Mouse (Mus musculus) bone marrow, adult 2 months (tissue): Measurements from ENCODE around the gene Nav2. TPM values are rescaled to one million over a fixed set of nuclear protein-coding genes. Genes with fewer than 3 reads are reported as not detected.

Experiments used
- H3K27ac ChIP-seq: fragments of 200-500 bp; 2 replicates; pipeline ENCODE4 v1.5.1; 2012; ENCODE audit warnings: low read depth, mild to moderate bottlenecking, control low read depth, inconsistent platforms, low read length; ENCODE audit not compliant: control insufficient read depth, poor library complexity, insufficient read depth
- H3K4me1 ChIP-seq: fragments of 200-500 bp; 2 replicates; pipeline ENCODE4 v1.6.1; 2011; ENCODE audit warnings: low read length; ENCODE audit not compliant: control insufficient read depth, insufficient read depth
- H3K4me3 ChIP-seq: fragments of 200-500 bp; replicated peaks from 2 replicates; pipeline ENCODE3; 2011; ENCODE audit warnings: mild to moderate bottlenecking, low read depth, low read length, control low read depth; ENCODE audit not compliant: control insufficient read depth
- CTCF ChIP-seq: fragments of 200-500 bp; IDR thresholded peaks from 2 replicates; pipeline ENCODE4 v1.5.1; 2011; ENCODE audit warnings: low read length, control low read depth; ENCODE audit not compliant: control insufficient read depth, insufficient read depth
- POLR2A ChIP-seq: fragments of 200-500 bp; IDR thresholded peaks from 2 replicates; pipeline ENCODE4 v1.6.1; 2011; ENCODE audit warnings: low read depth, mild to moderate bottlenecking, control low read depth, low read length, borderline replicate concordance; ENCODE audit not compliant: control insufficient read depth
- WGBS: fragments of 180-500 bp; shearing (Covaris S2); methylation state at CpG from one replicate; pipeline ENCODE4 v1.1.7; 2018; 5-methylcytosine and 5-hydroxymethylcytosine counted together
- polyA plus RNA-seq: library from polyadenylated mRNA; stranded (reverse); fragments of >200 nt; gene quantifications from 2 replicates; pipeline ENCODE4 v1.2.4, GENCODE M21; 2011; ENCODE audit warnings: low replicate concordance; ENCODE audit not compliant: missing spikeins, insufficient read depth, insufficient read length

Nav2 gene
- polyA plus RNA-seq: 6.9 and 8.5 TPM in 2 replicates

- Histone ChIP-seq H3K4me1 (peaks cover 6% of the 10 kb centered on the region; the same call in 1 of the 2 replicates), H3K27ac (peak within 1 kb of the TSS; percentile 82), H3K4me3 (peak within 1 kb of the TSS; percentile 18)
- WGBS: 6% methylated on average over 8 of the region's 8 CpGs
- TF ChIP-seq POLR2A: no peak
- TF ChIP-seq CTCF: no peak
These were observed at the start of gene Nav2 for GRCm38 (mm10) chr7:48908521-48909341. Gene Nav2 (plus strand): TSS chr7:48908716.

- H3K4me3 ChIP-seq: no peak overlapping the region
- WGBS: 17% methylated on average over 4 of the region's 4 CpGs
- peaks cover 4% of the 10 kb centered on the region; the same call in 1 of the 2 replicates for H3K4me1 ChIP-seq
- no peak overlapping the region for H3K27ac ChIP-seq
- TF ChIP-seq CTCF (no peak), POLR2A (no peak)
These were observed 49.2 kb upstream of the Nav2 start for GRCm38 (mm10) chr7:48859362-48859761.

- TF ChIP-seq POLR2A (no peak), CTCF (no peak)
- WGBS: 17% methylated on average over 1 of the region's 1 CpGs
- no peak overlapping the region for H3K4me3 ChIP-seq
- no peak overlapping the region for H3K27ac ChIP-seq
- peaks cover 4% of the 10 kb centered on the region; the same call in 1 of the 2 replicates for H3K4me1 ChIP-seq
These were observed 47.6 kb upstream of the Nav2 start for GRCm38 (mm10) chr7:48860948-48861347.

GRCm38 (mm10) chr7:48861796-48862195 lies 46.7 kb upstream of the Nav2 start:
- TF ChIP-seq POLR2A (no peak), CTCF (no peak)

GRCm38 (mm10) chr7:48864199-48864598 lies 44.3 kb upstream of the Nav2 start:
- no peak overlapping the region for H3K4me3 ChIP-seq
- peaks cover 4% of the 10 kb centered on the region; the same call in 1 of the 2 replicates for H3K4me1 ChIP-seq
- H3K27ac ChIP-seq: no peak overlapping the region
- TF ChIP-seq POLR2A: no peak
- TF ChIP-seq CTCF: no peak

More at GRCm38 (mm10) chr7:48861796-48862195, 46.7 kb upstream of the Nav2 start:
- WGBS: 52% methylated on average over 4 of the region's 4 CpGs
- H3K27ac ChIP-seq: no peak overlapping the region
- H3K4me1 ChIP-seq: peaks cover 4% of the 10 kb centered on the region; the same call in 1 of the 2 replicates
- no peak overlapping the region for H3K4me3 ChIP-seq

- WGBS: 27% methylated on average over 9 of the region's 9 CpGs
- TF ChIP-seq POLR2A: no peak
- TF ChIP-seq CTCF: no peak
- no peak overlapping the region for H3K27ac ChIP-seq
- peaks cover 4% of the 10 kb centered on the region; the same call in 1 of the 2 replicates for H3K4me1 ChIP-seq
- H3K4me3 ChIP-seq: no peak overlapping the region
These were observed 43.7 kb upstream of the Nav2 start for GRCm38 (mm10) chr7:48864671-48865458.

- Histone ChIP-seq H3K27ac (no peak overlapping the region), H3K4me3 (no peak overlapping the region), H3K4me1 (no peaks in the 10 kb centered on the region)
- TF ChIP-seq CTCF: no peak
- TF ChIP-seq POLR2A: peak; percentile 25; the same call in 1 of the 2 replicates
- 70% methylated on average over 18 of the region's 18 CpGs for WGBS
These were observed 40.9 kb upstream of the Nav2 start for GRCm38 (mm10) chr7:48867576-48867975.

GRCm38 (mm10) chr7:48870144-48870543 lies 38.4 kb upstream of the Nav2 start:
- Histone ChIP-seq H3K4me3 (no peak overlapping the region), H3K27ac (no peak overlapping the region), H3K4me1 (no peaks in the 10 kb centered on the region)
- TF ChIP-seq POLR2A (no peak), CTCF (no peak)
- 73% methylated on average over 6 of the region's 6 CpGs for WGBS
